In the genomic region with DNA sequence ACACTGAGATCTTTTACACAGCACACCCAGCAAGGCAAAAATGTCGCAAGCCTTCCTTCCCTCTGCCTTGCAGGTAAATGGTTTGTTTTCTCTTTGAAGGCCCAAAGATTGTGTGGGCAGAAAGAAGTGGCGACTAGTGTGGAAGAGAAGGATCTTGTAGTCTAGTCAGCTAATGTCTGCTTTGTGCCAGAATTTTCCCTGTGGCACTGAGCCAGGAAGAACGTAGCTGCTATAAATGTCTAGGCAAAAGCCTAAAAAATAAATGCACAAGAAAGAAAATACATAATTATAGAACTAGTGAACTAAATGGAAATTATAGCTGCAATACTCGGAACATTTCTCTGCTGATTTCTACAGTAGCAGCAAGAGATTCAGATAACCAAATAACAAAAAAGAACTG, we compare ENCODE assay signal across 10 mouse cellular contexts.
DNase-seq lines count a peak whose midpoint lies in the region; ATAC-seq and TF ChIP-seq lines count a peak whose summit lies in the region.
"Had no signal": no experiment of that assay in that cellular context is flagged by ENCODE, and none has a peak within 500 bp of the region (broad histone marks: within the 10 kb centered on the region; RNA-seq: fewer than 3 reads in every experiment).

No protein-coding gene starts in this region.

- H3K27me3 ChIP-seq in embryonic facial prominence, embryonic 13.5 days = no peaks in the 10 kb centered on the region
- H3K27me3 ChIP-seq in embryonic facial prominence, embryonic 10.5 days (replicated peaks; ENCODE audit: low read depth, poor library complexity, severe bottlenecking) = 0 out of 2 replicates have a peak, but pooled peaks cover 3% of the 10 kb centered on the region

- no peak for TF ChIP-seq CTCF in layer of hippocampus, adult 2 months (conservative IDR thresholded peaks at IDR 0.05)

- H3K4me2 ChIP-seq in embryonic facial prominence, embryonic 13.5 days = no peak overlapping the region

- no peak overlapping the region for H3K4me3 ChIP-seq in embryonic facial prominence, embryonic 13.5 days
- H3K4me3 ChIP-seq in embryonic facial prominence, embryonic 10.5 days = no peak overlapping the region
- no peak overlapping the region for H3K4me3 ChIP-seq in layer of hippocampus, adult 2 months

- H3K9me3 ChIP-seq in embryonic facial prominence, embryonic 13.5 days = no peaks in the 10 kb centered on the region
- no peaks in the 10 kb centered on the region for H3K9me3 ChIP-seq in embryonic facial prominence, embryonic 10.5 days

- ATAC-seq in embryonic facial prominence, embryonic 13.5 days (ENCODE audit: insufficient number of reproducible peaks, insufficient read depth, low FRiP score, low TSS enrichment, low read depth) = no peak
- ATAC-seq in granulocyte monocyte progenitor cell, adult 5-6 weeks (replicated peaks; ENCODE audit: poor library complexity, severe bottlenecking) = no peak

- no peak for DNase-seq in embryonic facial prominence, embryonic 10.5 days (ENCODE audit: low spot score)
- peak; percentile 17 to 41 for DNase-seq in layer of hippocampus, adult 2 months (ENCODE audit: low spot score in 2 of 2)
- no peak for DNase-seq in layer of hippocampus, postnatal 36 days
- DNase-seq in gonadal fat pad, adult 2 months (ENCODE audit: low read depth) = peak; percentile 8
- DNase-seq in right cerebral cortex, adult 18-20 months = peak; percentile 75
- no peak for DNase-seq in yolk sac, embryonic 10.5 days (ENCODE audit: low spot score)
- DNase-seq: B cell, adult 2 months; thymus, postnatal 14 days had no signal

- WGBS in embryonic facial prominence, embryonic 13.5 days = 42% methylated on average over 4 of the region's 4 CpGs
- WGBS in embryonic facial prominence, embryonic 10.5 days = 86% methylated on average over 4 of the region's 4 CpGs

- H3K27ac ChIP-seq in embryonic facial prominence, embryonic 13.5 days = 0 out of 2 replicates have a peak overlapping the region, but pooled peaks have one; percentile 11
- H3K27ac ChIP-seq in embryonic facial prominence, embryonic 10.5 days (replicated peaks) = no peak overlapping the region
- H3K27ac ChIP-seq in layer of hippocampus, adult 2 months = no peak overlapping the region

- peaks cover 21% of the 10 kb centered on the region for H3K4me1 ChIP-seq in embryonic facial prominence, embryonic 13.5 days
- peaks cover 22% of the 10 kb centered on the region for H3K4me1 ChIP-seq in embryonic facial prominence, embryonic 10.5 days

- H3K9ac ChIP-seq in embryonic facial prominence, embryonic 13.5 days = no peak overlapping the region

- H3K36me3 ChIP-seq in embryonic facial prominence, embryonic 13.5 days = no peaks in the 10 kb centered on the region
- H3K36me3 ChIP-seq in embryonic facial prominence, embryonic 10.5 days (replicated peaks) = no peaks in the 10 kb centered on the region

Comparison
In these comparisons a context has a peak if more than half of its experiments do, and no peak if none do; other contexts are left out.
1. DNase-seq: peak in layer of hippocampus, adult 2 months (2 of 2), gonadal fat pad, adult 2 months (single experiment) and right cerebral cortex, adult 18-20 months (single experiment); none in embryonic facial prominence, embryonic 10.5 days (single experiment), layer of hippocampus, postnatal 36 days (0 of 2) and yolk sac, embryonic 10.5 days (single experiment).